Mouse (Mus musculus): ENCODE measurements around the gene Zfp512b. TPM values are rescaled to one million over a fixed set of nuclear protein-coding genes. Genes with fewer than 3 reads are reported as not detected.

Zfp512b gene
- polyA plus RNA-seq, 1 experiment from 2014 or later, result 49.7 TPM

DNA sequence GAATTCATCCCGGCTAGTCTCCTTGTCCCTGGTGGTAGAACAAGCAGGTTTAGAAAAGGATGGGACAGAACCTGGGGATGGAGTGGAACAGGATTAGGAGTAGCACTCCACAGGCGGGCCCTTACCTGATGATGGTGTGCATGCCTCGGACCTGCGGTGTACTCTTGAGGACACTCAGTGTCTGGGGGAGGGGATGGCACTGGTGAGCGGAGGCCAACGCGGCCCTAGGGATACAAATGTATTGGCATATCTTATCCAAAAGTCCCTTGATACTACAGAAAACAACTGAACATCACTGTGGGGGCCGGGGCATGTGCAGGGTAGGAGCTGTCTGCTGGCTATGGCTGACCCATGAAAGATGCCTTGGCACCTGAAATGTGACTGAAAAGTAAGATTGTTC lies 22.2 kb downstream of the Zfp512b start:
- H3K27me3 ChIP-seq, result no peaks in the 10 kb centered on the region
- WGBS, result 88% methylated on average over 8 of the region's 8 CpGs

GRCm38 (mm10) chr2:181569856-181570255 lies 22.7 kb downstream of the Zfp512b start:
- 95% methylated on average over 10 of the region's 10 CpGs for WGBS
- Histone ChIP-seq H3K27ac (no peak overlapping the region), H3K9ac (no peak overlapping the region), H3K9me3 (replicated peaks) (no peaks in the 10 kb centered on the region), H3K4me2 (no peak overlapping the region), H3K36me3 (ENCODE audit: poor library complexity, severe bottlenecking) (peaks cover 25% of the 10 kb centered on the region; the same call in 1 of the 2 replicates), H3K27me3 (no peaks in the 10 kb centered on the region), H3K4me3 (no peak overlapping the region), H3K4me1 (no peaks in the 10 kb centered on the region)
- no peak for ATAC-seq

More for the DNA sequence above, 22.2 kb downstream of the Zfp512b start:
- H3K36me3 ChIP-seq (ENCODE audit: poor library complexity, severe bottlenecking), result peaks cover 26% of the 10 kb centered on the region; the same call in 1 of the 2 replicates
- H3K9me3 ChIP-seq (replicated peaks), result no peaks in the 10 kb centered on the region
- H3K4me2 ChIP-seq, result no peak overlapping the region
- H3K27ac ChIP-seq, result no peak overlapping the region
- no peaks in the 10 kb centered on the region for H3K4me1 ChIP-seq
- H3K9ac ChIP-seq, result no peak overlapping the region
- no peak for ATAC-seq
- H3K4me3 ChIP-seq, result no peak overlapping the region

DNA sequence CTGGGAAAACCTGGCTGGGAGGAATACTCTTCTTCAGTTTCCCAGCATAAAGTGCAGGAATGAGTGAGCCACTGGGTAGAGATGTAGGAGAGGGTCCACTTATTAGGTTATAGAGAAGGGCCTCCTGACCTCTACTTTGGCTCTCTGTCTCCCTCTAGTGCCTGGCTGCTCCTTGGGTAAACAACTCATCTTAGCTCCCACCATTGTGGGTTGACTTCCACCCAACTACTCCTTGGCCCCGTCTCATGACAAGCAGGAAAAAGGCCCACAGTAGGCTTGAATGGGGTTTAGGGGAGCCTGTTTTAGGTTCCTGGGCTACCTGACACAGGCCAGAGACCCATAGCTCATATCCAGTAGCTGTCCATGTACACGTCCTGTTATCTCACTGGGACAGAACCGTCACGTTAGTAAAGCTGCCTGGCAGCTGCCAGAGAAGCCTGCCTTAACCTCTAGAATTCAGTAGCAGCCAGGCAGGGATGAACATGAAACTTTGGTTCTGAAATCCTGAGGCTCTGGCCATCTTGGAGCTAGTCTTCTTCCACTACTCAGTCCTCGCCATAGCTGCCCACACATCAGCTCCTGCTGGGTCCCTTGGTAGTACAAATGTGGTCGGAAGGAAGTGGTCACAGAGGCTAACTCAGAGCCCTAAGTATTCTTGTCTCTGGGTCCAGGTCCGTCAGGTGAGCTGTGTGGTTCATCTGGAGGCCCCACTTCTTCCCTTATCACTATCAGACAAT lies 24.2 kb downstream of the Zfp512b start:
- no peak overlapping the region for H3K4me3 ChIP-seq
- no peak overlapping the region for H3K27ac ChIP-seq
- 79% methylated on average over 7 of the region's 7 CpGs for WGBS
- no peak for ATAC-seq
- no peaks in the 10 kb centered on the region for H3K27me3 ChIP-seq
- no peaks in the 10 kb centered on the region for H3K9me3 ChIP-seq (replicated peaks)
- no peak overlapping the region for H3K4me2 ChIP-seq
- no peak overlapping the region for H3K9ac ChIP-seq
- 0 out of 2 replicates have a peak, but pooled peaks cover 13% of the 10 kb centered on the region for H3K36me3 ChIP-seq (ENCODE audit: poor library complexity, severe bottlenecking)
- no peaks in the 10 kb centered on the region for H3K4me1 ChIP-seq

DNA sequence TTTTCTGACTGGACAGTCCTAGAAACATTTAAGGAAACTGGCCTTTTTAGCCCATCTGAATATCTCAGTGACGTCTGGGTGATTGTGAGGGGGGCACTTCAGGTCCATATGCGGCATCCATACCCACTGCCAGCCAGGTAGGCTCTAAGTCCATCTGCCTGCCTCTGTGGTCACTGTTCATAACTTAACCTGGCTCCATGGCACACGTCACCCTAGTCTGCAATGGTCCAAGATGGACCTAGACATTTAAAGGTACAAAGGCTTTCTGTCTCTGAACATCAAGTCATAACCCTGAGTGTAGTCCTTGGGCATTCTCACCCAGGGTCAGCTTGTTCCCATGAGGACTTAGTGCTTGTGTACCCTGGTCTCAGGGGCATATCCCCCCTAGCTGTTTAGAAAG lies 25.3 kb downstream of the Zfp512b start:
- Histone ChIP-seq H3K9ac (no peak overlapping the region), H3K4me2 (no peak overlapping the region), H3K27me3 (no peaks in the 10 kb centered on the region), H3K4me3 (no peak overlapping the region), H3K4me1 (no peaks in the 10 kb centered on the region), H3K9me3 (replicated peaks) (no peaks in the 10 kb centered on the region), H3K36me3 (ENCODE audit: poor library complexity, severe bottlenecking) (0 out of 2 replicates have a peak, but pooled peaks cover 2% of the 10 kb centered on the region), H3K27ac (no peak overlapping the region)
- ATAC-seq, result no peak
- 88% methylated on average over 3 of the region's 3 CpGs for WGBS

GRCm38 (mm10) chr2:181553772-181554171 lies 38.8 kb downstream of the Zfp512b start:
- Histone ChIP-seq H3K9me3 (replicated peaks) (no peaks in the 10 kb centered on the region), H3K27ac (no peak overlapping the region), H3K4me1 (no peaks in the 10 kb centered on the region), H3K36me3 (ENCODE audit: poor library complexity, severe bottlenecking) (peaks cover 52% of the 10 kb centered on the region), H3K4me2 (no peak overlapping the region), H3K9ac (no peak overlapping the region), H3K4me3 (no peak overlapping the region), H3K27me3 (no peaks in the 10 kb centered on the region)
- no peak for ATAC-seq

DNA sequence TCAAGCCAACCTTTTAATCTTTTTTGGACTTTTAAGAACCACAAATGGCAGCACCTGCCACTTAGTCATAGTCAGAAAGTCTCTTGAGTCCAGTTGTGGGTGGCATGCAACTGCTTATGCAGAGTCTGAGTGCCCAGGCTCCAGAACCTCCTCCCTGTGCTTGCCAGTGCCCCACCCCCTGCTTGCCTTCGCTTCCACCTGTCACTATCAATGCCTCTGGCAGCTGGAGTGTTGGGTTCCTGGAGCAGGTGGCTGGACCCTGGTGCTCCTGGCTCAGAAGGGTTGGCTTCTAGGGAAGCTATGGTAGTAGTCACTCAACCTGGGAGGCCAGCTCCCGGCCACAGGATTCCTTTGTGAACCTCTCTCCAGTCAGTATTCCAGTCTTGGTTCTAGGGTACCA lies 42.4 kb downstream of the Zfp512b start:
- ATAC-seq, result no peak
- no peak overlapping the region for H3K27ac ChIP-seq
- H3K4me3 ChIP-seq, result no peak overlapping the region
- peaks cover 78% of the 10 kb centered on the region for H3K36me3 ChIP-seq (ENCODE audit: poor library complexity, severe bottlenecking)
- H3K27me3 ChIP-seq, result no peaks in the 10 kb centered on the region
- H3K9ac ChIP-seq, result no peak overlapping the region
- no peaks in the 10 kb centered on the region for H3K9me3 ChIP-seq (replicated peaks)
- 98% methylated on average over 2 of the region's 2 CpGs for WGBS
- H3K4me1 ChIP-seq, result no peaks in the 10 kb centered on the region
- H3K4me2 ChIP-seq, result no peak overlapping the region

GRCm38 (mm10) chr2:181548682-181549081 lies 43.9 kb downstream of the Zfp512b start:
- Histone ChIP-seq H3K27me3 (no peaks in the 10 kb centered on the region), H3K4me3 (no peak overlapping the region), H3K36me3 (ENCODE audit: poor library complexity, severe bottlenecking) (peaks cover 72% of the 10 kb centered on the region), H3K27ac (no peak overlapping the region), H3K4me2 (no peak overlapping the region), H3K4me1 (no peaks in the 10 kb centered on the region), H3K9ac (no peak overlapping the region), H3K9me3 (replicated peaks) (no peaks in the 10 kb centered on the region)
- ATAC-seq, result no peak
- 88% methylated on average over 5 of the region's 5 CpGs for WGBS

DNA sequence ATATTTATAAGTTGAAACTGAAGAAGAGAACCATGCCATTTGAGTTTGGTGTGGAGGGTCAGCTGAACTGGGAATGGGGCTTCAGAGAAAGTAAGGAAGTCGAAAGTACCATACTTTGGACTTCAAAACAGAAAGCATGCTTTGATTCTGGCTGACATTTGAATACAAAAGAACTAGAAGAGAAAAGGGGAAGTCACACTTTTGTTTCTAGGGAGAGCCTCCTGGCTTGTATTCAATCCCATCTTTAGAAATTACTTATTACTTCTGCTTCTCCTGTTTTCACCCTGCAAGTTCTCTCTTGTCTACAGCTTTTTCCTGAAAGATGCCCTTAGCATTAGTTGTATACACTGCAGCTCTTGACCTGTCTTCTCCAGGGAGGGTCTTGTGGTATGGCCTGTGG lies 44.4 kb downstream of the Zfp512b start:
- peaks cover 68% of the 10 kb centered on the region for H3K36me3 ChIP-seq (ENCODE audit: poor library complexity, severe bottlenecking)
- WGBS, result 74% methylated on average over 1 of the region's 1 CpGs

DNA sequence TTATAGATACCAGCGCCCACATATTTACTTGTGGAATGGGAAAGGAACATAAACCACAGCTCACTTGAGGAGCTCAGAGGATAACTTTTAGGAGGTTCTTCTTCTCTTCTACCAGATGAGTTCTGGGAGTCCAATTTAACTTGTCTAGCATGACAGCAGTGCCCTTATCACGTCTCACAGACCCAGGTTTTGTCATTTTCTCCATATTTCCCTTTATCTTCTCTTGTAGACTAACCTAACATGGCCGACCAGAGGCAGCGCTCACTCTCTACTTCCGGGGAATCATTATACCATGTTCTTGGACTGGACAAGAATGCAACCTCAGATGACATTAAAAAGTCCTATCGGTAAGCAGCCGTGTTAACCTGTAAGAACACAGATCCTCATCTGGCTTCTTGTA lies 46.5 kb downstream of the Zfp512b start:
- no peak for ATAC-seq
- no peak overlapping the region for H3K27ac ChIP-seq
- no peaks in the 10 kb centered on the region for H3K27me3 ChIP-seq
- H3K4me3 ChIP-seq, result no peak overlapping the region
- no peaks in the 10 kb centered on the region for H3K9me3 ChIP-seq (replicated peaks)
- WGBS, result 95% methylated on average over 7 of the region's 7 CpGs
- H3K9ac ChIP-seq, result no peak overlapping the region
- no peaks in the 10 kb centered on the region for H3K4me1 ChIP-seq
- peaks cover 50% of the 10 kb centered on the region for H3K36me3 ChIP-seq (ENCODE audit: poor library complexity, severe bottlenecking)
- no peak overlapping the region for H3K4me2 ChIP-seq

More for the DNA sequence above, 44.4 kb downstream of the Zfp512b start:
- no peaks in the 10 kb centered on the region for H3K9me3 ChIP-seq (replicated peaks)
- H3K9ac ChIP-seq, result no peak overlapping the region
- no peak for ATAC-seq
- H3K27me3 ChIP-seq, result no peaks in the 10 kb centered on the region
- H3K4me2 ChIP-seq, result no peak overlapping the region
- H3K4me1 ChIP-seq, result no peaks in the 10 kb centered on the region
- H3K27ac ChIP-seq, result no peak overlapping the region
- H3K4me3 ChIP-seq, result no peak overlapping the region

DNA sequence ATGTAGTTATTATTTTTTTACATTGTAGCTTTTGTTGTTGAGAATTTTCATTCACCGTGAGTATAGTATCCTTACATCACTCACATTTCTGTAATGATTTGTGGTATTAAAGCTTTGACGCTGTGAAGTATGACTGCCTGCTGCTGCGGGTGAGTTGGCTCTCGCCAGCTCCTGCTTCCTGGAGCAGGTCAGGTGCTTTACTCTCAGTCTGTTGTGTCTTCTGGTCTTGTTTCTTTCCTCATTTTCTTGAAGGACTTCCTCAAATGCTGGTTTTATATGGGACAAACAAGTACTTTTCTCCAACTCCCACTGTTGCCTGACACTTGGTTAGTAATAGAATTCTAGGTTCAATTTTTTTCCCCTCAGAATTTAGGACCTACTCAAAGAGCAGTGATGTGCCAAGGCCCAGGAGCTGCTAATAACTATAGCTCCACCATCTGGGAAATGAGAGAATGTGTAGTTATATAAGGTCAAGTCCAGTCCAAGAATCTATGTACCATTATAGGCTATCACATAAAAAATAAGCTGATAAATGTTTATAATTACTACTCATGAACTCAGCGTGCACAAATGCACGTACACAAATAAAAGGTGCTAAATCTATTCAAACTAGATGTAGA lies 50.7 kb downstream of the Zfp512b start:
- no peaks in the 10 kb centered on the region for H3K27me3 ChIP-seq
- no peak overlapping the region for H3K9ac ChIP-seq
- H3K4me2 ChIP-seq, result no peak overlapping the region
- WGBS, result 94% methylated on average over 6 of the region's 6 CpGs
- peaks cover 9% of the 10 kb centered on the region for H3K36me3 ChIP-seq (ENCODE audit: poor library complexity, severe bottlenecking)
- H3K4me3 ChIP-seq, result no peak overlapping the region
- no peak for ATAC-seq
- no peak overlapping the region for H3K27ac ChIP-seq
- H3K4me1 ChIP-seq, result peaks cover 7% of the 10 kb centered on the region
- H3K9me3 ChIP-seq (replicated peaks), result no peaks in the 10 kb centered on the region

DNA sequence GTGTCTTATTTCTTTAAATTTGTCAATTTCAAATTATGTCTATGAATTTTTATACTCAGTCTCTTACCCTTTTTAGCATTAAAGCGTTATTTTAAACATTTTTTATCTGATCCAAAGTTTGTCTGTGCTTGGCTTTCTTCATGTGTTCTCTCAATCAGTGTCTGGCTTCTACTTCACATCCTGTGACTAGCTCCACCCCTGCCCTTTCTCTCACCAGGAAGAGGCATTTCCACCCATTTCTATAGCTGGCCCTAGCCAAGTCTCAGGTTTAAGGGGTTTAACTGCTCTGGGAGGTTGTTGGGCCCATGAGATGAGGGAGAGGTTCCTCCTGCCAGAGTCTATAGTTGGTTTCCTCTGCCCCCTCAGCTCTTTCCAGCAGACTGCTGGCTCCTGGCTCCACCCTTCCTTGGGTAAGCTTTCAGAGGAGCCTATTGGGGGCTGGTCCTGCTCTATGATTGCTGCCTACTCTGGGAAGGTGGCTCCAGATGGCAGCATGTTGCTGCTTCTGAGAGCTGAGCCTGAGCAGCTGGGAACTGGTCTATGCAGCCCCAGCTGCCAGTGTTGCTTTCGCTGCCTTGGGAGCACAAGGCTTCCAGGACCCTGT lies 55.1 kb downstream of the Zfp512b start:
- peak; percentile 88 for ATAC-seq
- Histone ChIP-seq H3K27ac (peak overlapping the region; percentile 78), H3K4me1 (peaks cover 12% of the 10 kb centered on the region), H3K9me3 (replicated peaks) (no peaks in the 10 kb centered on the region), H3K9ac (no peak overlapping the region), H3K36me3 (ENCODE audit: poor library complexity, severe bottlenecking) (no peaks in the 10 kb centered on the region), H3K4me3 (no peak overlapping the region), H3K4me2 (no peak overlapping the region), H3K27me3 (no peaks in the 10 kb centered on the region)
- WGBS, result 82% methylated on average over 2 of the region's 2 CpGs

DNA sequence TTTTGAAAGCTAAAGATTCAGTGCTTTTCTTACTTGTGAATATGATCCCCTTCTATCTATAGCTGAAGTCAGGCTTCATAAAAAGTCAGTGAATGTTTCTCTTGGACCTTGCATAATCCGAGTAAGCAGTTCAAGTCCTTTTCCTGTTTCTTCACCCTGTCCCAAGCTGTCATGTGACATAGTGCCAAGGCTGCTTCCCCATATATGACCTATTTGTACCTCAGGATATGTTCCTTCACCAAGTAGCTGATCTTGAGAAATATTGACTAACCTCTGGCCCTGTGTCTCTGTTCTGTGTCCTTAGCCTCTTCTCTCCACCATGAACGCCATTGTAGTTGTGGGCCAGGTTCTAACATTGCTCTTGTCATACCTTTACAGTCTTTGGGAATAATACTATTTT lies 56.2 kb downstream of the Zfp512b start:
- no peaks in the 10 kb centered on the region for H3K9me3 ChIP-seq (replicated peaks)
- WGBS, result 90% methylated on average over 2 of the region's 2 CpGs
- H3K4me2 ChIP-seq, result no peak overlapping the region
- no peak overlapping the region for H3K9ac ChIP-seq
- H3K4me1 ChIP-seq, result peaks cover 12% of the 10 kb centered on the region
- peaks cover 10% of the 10 kb centered on the region; the same call in 1 of the 2 replicates for H3K36me3 ChIP-seq (ENCODE audit: poor library complexity, severe bottlenecking)
- no peak overlapping the region for H3K4me3 ChIP-seq
- no peaks in the 10 kb centered on the region for H3K27me3 ChIP-seq
- H3K27ac ChIP-seq, result no peak overlapping the region
- no peak for ATAC-seq
